Mouse (Mus musculus) midbrain, embryonic 10.5 days (tissue): ENCODE data around the gene Ankra2. TPM values are rescaled to one million over a fixed set of nuclear protein-coding genes. Genes with fewer than 3 reads are reported as not detected.

Experiments
- DNase-seq: peaks from one replicate; pipeline ENCODE4 v3.0.0-alpha.2; 2017; ENCODE audit warnings: low spot score
- H3K27ac ChIP-seq: fragments of 300-500 bp; sonication (generic); replicated peaks from 2 replicates; pipeline ENCODE4 v1.5.1; 2016; ENCODE audit warnings: mild to moderate bottlenecking
- H3K27me3 ChIP-seq: fragments of 300-500 bp; sonication (generic); 2 replicates; pipeline ENCODE4 v1.6.1; 2016; ENCODE audit warnings: low read depth, mild to moderate bottlenecking; ENCODE audit not compliant: poor library complexity, severe bottlenecking
- H3K36me3 ChIP-seq: fragments of 300-500 bp; sonication (generic); 2 replicates; pipeline ENCODE4 v1.6.1; 2016; ENCODE audit warnings: mild to moderate bottlenecking, moderate library complexity
- H3K4me1 ChIP-seq: fragments of 300-500 bp; sonication (generic); 2 replicates; pipeline ENCODE4 v1.6.1; 2016
- H3K4me3 ChIP-seq: fragments of 300-500 bp; sonication (generic); 2 replicates; pipeline ENCODE4 v1.5.1; 2016; ENCODE audit warnings: mild to moderate bottlenecking, moderate library complexity
- H3K9me3 ChIP-seq: fragments of 300-500 bp; sonication (generic); replicated peaks from 2 replicates; pipeline ENCODE4 v1.6.1; 2016; ENCODE audit warnings: mild to moderate bottlenecking
- WGBS: fragments of 180-500 bp; shearing (Covaris S2); methylation state at CpG from one replicate; pipeline ENCODE4 v1.1.7; 2016; 5-methylcytosine and 5-hydroxymethylcytosine counted together
- polyA plus RNA-seq: library from polyadenylated mRNA; unstranded; fragments of >200 nt; fragmentation: Nextera tagmentation; extraction: Ambion mirVana; gene quantifications from 2 replicates; pipeline ENCODE4 v1.2.1, GENCODE M21; 2016

Ankra2 gene
- polyA plus RNA-seq, 1 experiment from 2014 or later, result 17.7 TPM

DNA sequence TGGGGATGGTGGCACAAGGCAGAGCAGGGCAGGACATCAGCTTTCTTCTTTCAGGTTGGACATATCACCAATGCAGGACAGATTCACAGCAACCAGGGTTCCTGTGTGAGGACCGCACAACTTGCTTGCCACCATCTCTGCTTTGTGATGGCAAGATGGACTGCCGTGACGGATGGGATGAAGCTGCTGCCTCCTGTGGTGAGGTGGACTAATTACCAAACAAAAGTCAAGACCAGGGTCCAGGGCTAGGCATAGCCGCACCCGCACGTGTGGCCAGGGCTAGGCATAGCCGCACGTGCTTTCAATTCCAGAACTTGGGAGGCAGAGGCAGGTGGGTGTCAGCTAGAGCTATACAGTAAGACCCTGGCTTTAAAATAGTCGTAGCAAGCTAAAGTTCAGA is 42.4 kb downstream of the Ankra2 start:
- WGBS, result 91% methylated on average over 9 of the region's 9 CpGs
- H3K27ac ChIP-seq, result no peak overlapping the region
- no peak overlapping the region for H3K4me3 ChIP-seq
- peaks cover 33% of the 10 kb centered on the region for H3K36me3 ChIP-seq
- H3K4me1 ChIP-seq, result no peaks in the 10 kb centered on the region
- DNase-seq, result no peak
- H3K27me3 ChIP-seq, result no peaks in the 10 kb centered on the region
- H3K9me3 ChIP-seq, result no peaks in the 10 kb centered on the region

DNA sequence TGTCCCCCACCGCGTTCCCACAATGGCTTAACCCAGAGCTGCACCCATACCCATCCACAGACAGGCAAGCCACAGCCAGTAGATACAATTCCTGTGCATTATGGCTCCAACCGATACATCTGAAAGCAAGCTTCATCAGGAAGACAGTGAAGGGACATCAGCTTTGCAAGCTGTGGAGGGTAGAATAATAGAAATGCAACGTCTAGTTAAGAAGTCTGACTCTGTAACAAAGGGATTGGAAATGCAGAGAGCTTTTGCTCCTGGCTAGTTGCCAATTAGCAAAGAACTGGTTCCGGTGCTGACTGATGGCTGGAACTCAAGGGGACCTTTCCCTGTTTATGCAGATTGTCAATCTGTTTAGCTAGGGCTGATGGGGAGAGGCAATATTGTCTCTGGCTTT is 43.5 kb downstream of the Ankra2 start:
- H3K27ac ChIP-seq, result no peak overlapping the region
- H3K9me3 ChIP-seq, result no peaks in the 10 kb centered on the region
- H3K4me3 ChIP-seq, result no peak overlapping the region
- no peaks in the 10 kb centered on the region for H3K27me3 ChIP-seq
- peaks cover 44% of the 10 kb centered on the region for H3K36me3 ChIP-seq
- no peaks in the 10 kb centered on the region for H3K4me1 ChIP-seq
- DNase-seq, result no peak
- 55% methylated on average over 5 of the region's 5 CpGs for WGBS

DNA sequence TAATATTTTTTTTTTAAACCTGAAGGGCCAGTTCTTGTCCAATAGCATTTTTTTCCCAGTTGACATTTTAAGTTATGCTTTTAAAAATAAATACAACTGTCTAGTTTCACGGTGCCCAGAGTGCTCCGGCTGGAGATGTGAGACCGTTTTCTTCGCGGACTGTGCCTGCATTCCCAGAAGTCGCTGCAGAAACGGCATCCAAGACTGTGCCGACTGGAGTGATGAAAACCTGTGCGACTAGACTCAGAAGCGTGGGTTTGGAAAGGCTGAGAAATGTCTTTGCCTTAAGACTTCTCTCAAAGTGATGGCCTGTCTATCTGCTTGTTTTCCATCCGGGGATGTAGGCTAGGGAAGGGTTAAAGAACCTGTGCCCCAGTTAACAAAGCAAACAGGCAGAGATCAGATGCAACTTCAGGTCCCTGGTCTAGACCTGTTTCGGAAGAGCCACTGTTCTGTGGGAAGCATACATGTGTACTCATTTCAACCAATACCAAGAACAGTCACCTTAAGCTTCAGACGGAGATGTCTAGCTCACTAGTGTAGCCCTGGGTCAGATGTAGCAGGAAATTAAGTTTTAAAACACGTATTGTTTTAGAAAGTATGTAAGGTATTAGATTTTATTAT is 44.1 kb downstream of the Ankra2 start:
- Histone ChIP-seq H3K27me3 (no peaks in the 10 kb centered on the region), H3K4me3 (no peak overlapping the region), H3K36me3 (peaks cover 50% of the 10 kb centered on the region), H3K4me1 (no peaks in the 10 kb centered on the region), H3K9me3 (no peaks in the 10 kb centered on the region), H3K27ac (no peak overlapping the region)
- WGBS, result 65% methylated on average over 14 of the region's 14 CpGs
- no peak for DNase-seq

DNA sequence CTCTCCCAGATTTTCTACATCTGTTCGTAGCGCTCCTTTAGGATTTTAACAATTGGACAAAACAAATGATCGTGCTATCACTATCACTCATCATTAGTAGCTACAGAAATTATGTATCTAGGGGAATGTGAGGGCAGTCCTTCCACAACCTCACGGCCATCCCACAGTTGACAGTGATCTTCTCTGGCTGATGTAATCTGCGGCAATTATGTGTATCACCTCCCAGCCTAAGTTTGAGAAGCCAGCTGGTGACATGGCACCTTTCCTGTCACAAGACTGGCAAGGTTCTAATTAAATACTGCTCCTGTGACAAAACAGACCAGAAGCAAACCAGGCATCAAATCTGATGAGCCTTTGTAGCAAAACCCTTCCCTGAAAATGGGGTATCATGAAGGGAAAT is 45.1 kb downstream of the Ankra2 start:
- DNase-seq, result no peak
- peaks cover 60% of the 10 kb centered on the region for H3K36me3 ChIP-seq
- no peaks in the 10 kb centered on the region for H3K4me1 ChIP-seq
- no peaks in the 10 kb centered on the region for H3K27me3 ChIP-seq
- no peak overlapping the region for H3K4me3 ChIP-seq
- no peaks in the 10 kb centered on the region for H3K9me3 ChIP-seq
- no peak overlapping the region for H3K27ac ChIP-seq
- 87% methylated on average over 5 of the region's 5 CpGs for WGBS

DNA sequence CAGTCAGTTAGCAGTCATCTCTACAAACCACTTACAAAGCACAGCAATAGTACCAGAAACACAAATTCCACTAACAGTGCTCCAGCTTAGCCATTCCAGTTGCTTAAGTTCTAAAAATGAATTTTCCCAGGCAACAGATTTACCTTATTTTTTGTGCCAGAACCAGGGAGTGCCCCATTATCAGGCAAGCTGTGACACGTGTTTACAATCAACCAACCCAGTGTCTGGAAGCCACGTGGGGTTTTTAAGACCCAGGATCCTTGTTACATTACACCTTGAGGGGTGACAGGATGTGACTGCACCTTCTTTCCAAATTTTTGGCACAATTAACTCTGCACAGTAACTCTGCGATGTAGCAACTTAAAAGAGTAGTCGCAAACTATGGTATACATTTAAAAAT is 45.9 kb downstream of the Ankra2 start:
- Histone ChIP-seq H3K9me3 (no peaks in the 10 kb centered on the region), H3K4me3 (no peak overlapping the region), H3K27ac (no peak overlapping the region), H3K27me3 (no peaks in the 10 kb centered on the region), H3K36me3 (peaks cover 68% of the 10 kb centered on the region), H3K4me1 (no peaks in the 10 kb centered on the region)
- DNase-seq, result no peak
- 90% methylated on average over 4 of the region's 4 CpGs for WGBS

DNA sequence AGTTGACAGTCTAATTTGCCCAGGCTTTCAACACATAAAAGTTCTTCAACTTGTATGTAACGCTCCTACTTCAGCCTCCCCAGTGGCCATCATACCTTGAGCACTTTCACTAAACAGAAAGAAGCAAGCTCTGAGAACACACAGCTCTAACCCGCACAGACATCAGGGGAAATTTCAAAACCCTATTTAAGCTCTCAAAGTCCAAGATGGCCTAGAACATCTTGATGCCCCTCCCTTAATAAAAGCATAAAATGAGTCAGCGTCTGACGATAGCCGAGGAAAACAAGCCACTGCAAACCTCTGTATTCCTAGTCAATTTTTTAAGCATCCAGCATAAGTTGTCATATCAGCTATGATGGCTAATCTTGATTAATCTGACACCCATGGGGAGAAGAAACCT is 48.7 kb downstream of the Ankra2 start:
- H3K4me1 ChIP-seq, result peaks cover 21% of the 10 kb centered on the region
- H3K27me3 ChIP-seq, result no peaks in the 10 kb centered on the region
- H3K36me3 ChIP-seq, result peaks cover 77% of the 10 kb centered on the region
- 94% methylated on average over 5 of the region's 5 CpGs for WGBS
- no peaks in the 10 kb centered on the region for H3K9me3 ChIP-seq
- H3K4me3 ChIP-seq, result no peak overlapping the region
- no peak for DNase-seq
- H3K27ac ChIP-seq, result no peak overlapping the region

DNA sequence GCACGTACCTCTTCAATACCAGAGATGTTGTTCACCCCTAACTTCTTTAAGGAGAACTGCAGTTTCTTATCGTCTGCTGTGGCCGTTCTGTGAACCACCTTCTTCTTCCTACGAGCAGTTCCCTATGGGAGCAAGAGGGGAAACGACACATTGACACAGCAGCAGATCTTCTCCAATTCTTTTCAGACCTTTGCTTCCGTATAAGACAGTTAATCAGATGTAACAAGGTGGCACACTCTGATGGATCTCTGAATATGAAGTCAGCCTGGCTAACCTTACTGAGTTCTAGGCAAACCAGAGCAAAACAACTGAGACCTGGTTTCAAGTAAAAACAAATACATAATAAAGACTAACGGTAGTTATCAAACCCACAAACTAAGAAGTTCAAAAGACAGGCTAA is 50.8 kb downstream of the Ankra2 start:
- Histone ChIP-seq H3K27ac (no peak overlapping the region), H3K9me3 (no peaks in the 10 kb centered on the region), H3K27me3 (no peaks in the 10 kb centered on the region), H3K4me1 (peaks cover 27% of the 10 kb centered on the region), H3K36me3 (peaks cover 63% of the 10 kb centered on the region), H3K4me3 (no peak overlapping the region)
- 86% methylated on average over 7 of the region's 7 CpGs for WGBS
- DNase-seq, result no peak

DNA sequence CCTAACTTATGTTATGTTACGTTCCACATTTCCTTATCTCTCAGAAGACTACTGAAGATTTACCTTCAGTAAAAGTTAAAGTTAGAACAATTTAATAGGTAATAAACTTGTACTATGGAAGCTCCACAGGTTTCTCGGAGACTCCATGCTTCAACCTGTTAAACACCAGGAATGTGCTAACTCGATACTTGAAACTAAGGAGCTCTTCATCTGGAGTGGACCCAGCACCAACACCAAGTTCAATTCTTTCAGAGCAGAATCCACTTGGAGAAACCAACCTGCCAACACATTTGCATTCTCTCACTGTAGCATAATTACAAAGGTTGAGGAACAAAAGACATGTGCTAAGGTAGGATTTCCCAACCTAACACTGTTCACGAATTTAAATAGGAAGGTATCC is 52.2 kb downstream of the Ankra2 start:
- Histone ChIP-seq H3K36me3 (peaks cover 50% of the 10 kb centered on the region), H3K27me3 (no peaks in the 10 kb centered on the region), H3K9me3 (no peaks in the 10 kb centered on the region), H3K4me1 (peaks cover 27% of the 10 kb centered on the region), H3K27ac (no peak overlapping the region), H3K4me3 (peak overlapping the region; percentile 100)
- WGBS, result 84% methylated on average over 4 of the region's 4 CpGs
- DNase-seq, result no peak

DNA sequence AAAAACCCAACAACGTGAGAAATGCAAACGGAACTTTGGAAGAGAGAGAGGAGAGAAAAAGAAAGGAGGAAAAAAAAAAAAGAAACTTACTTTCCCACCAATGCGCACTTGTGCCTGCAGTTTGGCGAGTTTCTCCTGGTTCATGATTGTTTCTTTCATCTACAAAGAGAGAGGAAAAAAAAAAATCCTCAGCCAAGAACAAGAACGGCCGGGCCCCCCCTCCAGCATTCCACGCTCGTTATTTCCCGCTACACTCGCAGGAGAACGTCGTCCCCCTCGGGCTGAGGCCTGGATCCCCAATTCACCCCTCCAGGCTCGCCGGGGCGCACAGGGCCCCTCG is 53.2 kb downstream of the Ankra2 start:
- H3K4me1 ChIP-seq, result peaks cover 27% of the 10 kb centered on the region
- H3K36me3 ChIP-seq, result peaks cover 40% of the 10 kb centered on the region
- DNase-seq, result no peak
- peak overlapping the region; percentile 100 for H3K4me3 ChIP-seq
- peak overlapping the region; percentile 98 for H3K27ac ChIP-seq
- no peaks in the 10 kb centered on the region for H3K9me3 ChIP-seq
- H3K27me3 ChIP-seq, result no peaks in the 10 kb centered on the region
- 1% methylated on average over 17 of the region's 17 CpGs for WGBS

DNA sequence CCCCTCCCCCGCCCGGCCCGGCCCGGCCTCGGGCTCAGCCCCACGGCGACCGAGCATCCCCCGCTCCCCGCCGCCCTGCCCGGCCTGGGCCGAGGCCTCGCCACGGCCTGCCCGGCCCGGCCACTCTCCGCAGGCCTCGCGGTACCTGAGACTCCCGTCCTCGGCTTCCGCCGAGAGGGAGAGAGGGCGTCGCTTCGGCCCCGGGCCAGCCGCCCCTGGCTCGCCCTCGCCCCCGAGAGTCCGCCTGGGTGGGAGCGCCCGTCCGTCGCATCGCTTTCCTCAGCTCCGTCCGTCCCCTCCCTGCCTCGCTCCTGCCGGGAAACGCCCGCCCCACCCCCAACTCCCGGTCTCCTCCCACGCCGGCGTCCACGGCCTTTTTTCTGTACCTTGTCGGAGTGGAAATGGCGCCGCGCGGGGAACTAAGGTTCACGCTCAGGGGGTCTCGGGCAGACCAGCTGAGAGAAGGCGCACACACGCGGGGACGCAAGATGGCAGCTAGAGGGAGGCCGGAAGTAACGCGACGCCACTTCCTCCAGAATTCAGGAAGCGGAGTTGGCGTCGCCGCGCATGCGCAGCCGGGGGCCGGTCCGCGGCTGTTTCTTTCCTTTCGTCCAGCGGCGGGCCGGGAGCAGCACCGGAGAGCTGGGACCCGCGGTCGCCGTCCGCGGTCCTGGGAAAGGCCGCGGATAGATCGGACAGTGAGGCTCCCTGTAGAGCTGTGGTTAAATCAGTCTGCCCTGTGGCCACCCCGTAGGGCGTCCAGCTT is 53.8 kb downstream of the Ankra2 start, which contains the start of gene Btf3:
Gene Btf3, minus strand, starts transcription at position 527 of the 766 bp plus-strand sequence.
- H3K9me3 ChIP-seq, result no peaks in the 10 kb centered on the region
- H3K36me3 ChIP-seq, result peaks cover 36% of the 10 kb centered on the region
- DNase-seq, result peak; percentile 97
- peak within 1 kb of the TSS; percentile 100 for H3K4me3 ChIP-seq
- peak within 1 kb of the TSS; percentile 98 for H3K27ac ChIP-seq
- under 1% methylated on average over 90 of the region's 90 CpGs for WGBS
- no peaks in the 10 kb centered on the region for H3K27me3 ChIP-seq
- H3K4me1 ChIP-seq, result peaks cover 27% of the 10 kb centered on the region

DNA sequence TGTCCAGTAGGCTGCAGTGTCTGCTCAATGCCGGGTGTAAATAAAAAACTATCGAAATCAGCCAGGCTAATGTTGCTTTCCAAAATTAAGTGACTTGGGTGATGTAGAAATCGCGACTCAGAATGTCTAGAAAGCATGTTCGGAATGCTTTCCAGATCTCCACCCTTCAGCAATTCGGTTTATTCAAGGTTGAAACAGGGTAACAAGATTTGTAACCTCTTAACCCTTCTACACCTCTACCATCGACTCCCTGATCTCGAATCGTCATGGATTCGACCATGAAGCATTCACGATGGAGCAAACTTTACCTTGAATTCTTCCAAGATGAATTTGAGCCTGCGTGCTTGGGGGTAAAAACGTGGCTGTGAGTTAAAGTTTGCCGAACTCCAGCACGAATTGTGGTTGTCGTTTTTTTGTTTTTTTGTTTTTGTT is 54.4 kb downstream of the Ankra2 start:
- peak overlapping the region; percentile 100 for H3K4me3 ChIP-seq

DNA sequence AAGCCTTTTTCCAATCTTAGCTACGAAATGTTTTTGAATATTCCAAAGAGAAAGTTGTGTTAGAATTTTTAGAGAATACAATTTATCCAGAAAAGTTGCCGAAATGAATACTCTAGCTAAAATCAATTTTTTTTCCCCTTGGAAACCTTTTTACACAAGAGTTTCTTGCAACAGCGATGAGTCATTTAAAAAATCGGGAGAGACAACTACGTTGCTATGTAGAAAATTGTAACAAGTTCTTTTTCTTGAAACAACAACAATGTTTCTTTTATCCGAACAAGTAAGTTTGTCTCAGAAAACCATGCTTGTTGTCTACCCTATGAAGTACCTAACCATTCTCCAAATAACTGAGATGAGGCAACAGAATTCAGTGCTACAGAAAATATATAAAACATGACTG is 55.0 kb downstream of the Ankra2 start:
- Histone ChIP-seq H3K36me3 (peaks cover 23% of the 10 kb centered on the region), H3K9me3 (no peaks in the 10 kb centered on the region), H3K4me3 (peak overlapping the region; percentile 100), H3K4me1 (peaks cover 27% of the 10 kb centered on the region), H3K27ac (no peak overlapping the region), H3K27me3 (no peaks in the 10 kb centered on the region)
- WGBS, result 92% methylated on average over 6 of the region's 6 CpGs
- no peak for DNase-seq

More for the DNA sequence above, 54.4 kb downstream of the Ankra2 start:
- WGBS, result 3% methylated on average over 16 of the region's 16 CpGs
- Histone ChIP-seq H3K27me3 (no peaks in the 10 kb centered on the region), H3K9me3 (no peaks in the 10 kb centered on the region), H3K4me1 (peaks cover 27% of the 10 kb centered on the region), H3K27ac (peak overlapping the region; percentile 98), H3K36me3 (peaks cover 30% of the 10 kb centered on the region)
- DNase-seq, result no peak
